Mouse (Mus musculus) urinary bladder, postnatal 4 days (tissue): ENCODE measurements around the gene Pus7.

ENCODE experiments used
- DNase-seq, 2 experiments: peaks; one replicate each; pipeline ENCODE4 v3.0.0; 2021 to 2022; ENCODE audit warnings: low spot score in 2 of 2

Pus7 gene

DNA sequence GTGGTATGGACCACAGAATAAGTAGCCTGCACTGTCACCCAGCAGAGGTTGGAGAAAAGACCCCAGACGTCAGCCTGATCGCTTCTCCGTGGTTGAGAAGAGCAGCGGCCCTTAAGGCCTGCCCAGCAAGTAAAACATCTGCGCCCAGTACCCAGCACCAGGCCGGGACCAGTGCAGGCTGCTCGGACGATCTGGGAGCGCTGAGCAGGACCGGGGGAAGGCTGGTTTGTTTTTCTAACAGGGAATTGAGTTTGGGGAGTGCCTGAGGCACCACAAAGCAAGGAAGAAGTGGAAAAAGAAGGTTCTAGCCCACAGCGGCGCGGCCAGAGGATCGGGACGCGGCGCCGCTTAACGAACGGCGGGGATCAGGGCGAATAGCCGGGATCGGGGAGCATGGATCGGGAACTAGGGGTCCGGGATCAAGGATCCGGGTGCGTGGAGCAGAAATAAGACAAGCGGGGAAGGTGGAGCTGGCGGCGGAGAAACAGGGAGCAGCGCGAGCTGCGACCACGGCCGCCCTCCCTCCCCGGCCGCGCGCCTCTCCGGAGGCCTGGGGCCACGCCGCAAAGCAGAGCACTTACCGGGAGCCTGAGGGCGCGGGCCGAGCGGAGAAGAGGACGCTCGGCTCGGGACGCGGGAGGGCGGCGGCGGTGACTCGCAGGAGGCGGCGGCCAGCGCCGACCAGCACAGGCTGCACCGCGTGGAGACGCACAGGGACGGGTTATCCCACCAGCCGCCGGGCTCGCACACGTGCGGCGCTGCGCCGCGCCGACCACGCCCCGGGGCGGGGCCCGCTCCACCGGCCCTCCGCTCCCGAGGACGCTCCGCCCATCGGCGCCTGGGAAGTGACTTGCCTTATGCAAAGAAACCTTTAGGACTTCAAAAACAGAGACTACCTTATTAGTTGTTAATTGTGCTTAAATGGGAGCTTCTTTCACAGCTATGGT lies at the start of gene Pus7:
TSS of gene Pus7 (minus strand) at position 781 of the 947 bp plus-strand sequence.
- peak; percentile 77 to 84 for DNase-seq

DNA sequence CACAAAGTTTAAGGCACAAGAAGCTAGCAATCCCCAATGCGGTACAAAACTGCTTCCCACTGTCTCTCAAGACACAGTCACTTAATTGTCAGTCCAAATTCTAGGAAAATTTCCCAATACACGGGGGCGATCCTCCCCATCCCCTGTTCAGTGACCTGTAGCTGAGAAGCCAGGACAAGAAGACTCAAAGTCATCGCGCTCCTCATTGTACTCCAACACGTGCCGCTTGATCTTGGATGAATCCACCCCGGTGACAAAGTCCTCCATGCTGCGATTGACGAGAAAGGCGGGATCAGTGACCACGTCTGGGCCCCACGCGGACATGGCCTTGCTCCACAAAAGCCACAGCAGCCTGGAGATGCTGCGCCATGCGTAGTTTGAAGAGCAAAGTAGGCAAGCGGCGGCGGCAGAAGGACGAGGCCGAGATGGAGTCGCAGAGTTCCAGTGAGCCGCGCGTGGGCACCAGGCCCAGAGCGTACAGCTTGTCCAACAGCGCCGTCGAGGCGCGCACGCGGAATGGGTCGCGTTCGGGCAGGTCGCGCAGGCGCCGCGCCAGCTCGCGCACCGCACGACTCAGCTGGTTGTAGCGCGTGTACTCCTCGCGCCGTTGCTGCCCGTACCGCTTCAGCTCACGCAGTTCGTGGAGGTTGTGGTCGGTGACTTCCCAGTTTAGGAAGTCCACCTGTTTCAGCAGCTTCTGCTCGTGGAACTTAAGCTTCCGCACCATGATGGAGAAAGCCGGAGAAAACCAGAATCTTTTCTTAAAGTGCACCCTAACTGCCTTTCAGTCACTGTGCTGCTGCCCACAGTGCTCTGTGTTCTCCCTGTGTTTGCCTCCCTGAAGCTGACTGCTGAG lies 47.6 kb upstream of the Pus7 start:
- peak in 1 of 2 experiments; percentile 24 for DNase-seq

DNA sequence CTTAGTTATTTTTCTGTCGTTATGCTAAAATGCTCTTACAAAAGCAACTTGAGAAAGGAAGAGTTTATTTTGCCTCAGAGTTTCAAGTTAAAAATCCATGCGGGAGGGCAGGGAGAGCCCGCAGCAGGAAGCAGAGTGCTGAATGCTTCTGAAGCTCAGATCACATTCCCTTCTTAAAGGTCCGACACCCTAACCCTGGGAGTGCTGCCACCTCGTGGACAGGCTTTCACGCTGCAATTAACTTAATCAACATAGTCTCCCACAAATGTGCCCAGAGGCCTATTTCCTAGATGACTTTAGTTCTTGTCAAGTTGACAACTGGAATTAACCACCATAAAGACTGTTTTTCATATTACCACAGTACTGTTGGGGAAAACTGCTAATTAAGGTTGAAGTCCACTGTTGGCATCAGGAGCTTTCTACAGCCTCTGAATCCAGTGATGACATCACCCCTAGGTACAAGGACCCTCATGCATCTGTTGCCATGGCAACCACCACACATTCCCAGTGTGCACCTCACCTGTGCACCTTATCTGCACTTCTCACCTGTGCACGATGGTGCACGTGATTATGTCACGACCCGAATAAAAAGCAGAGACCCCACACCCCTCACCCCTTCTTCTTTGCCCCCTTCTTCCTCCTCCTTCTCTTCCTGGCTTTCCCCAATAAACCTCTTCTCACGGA lies 43.0 kb upstream of the Pus7 start:
- peak; percentile 41 to 69 for DNase-seq

DNA sequence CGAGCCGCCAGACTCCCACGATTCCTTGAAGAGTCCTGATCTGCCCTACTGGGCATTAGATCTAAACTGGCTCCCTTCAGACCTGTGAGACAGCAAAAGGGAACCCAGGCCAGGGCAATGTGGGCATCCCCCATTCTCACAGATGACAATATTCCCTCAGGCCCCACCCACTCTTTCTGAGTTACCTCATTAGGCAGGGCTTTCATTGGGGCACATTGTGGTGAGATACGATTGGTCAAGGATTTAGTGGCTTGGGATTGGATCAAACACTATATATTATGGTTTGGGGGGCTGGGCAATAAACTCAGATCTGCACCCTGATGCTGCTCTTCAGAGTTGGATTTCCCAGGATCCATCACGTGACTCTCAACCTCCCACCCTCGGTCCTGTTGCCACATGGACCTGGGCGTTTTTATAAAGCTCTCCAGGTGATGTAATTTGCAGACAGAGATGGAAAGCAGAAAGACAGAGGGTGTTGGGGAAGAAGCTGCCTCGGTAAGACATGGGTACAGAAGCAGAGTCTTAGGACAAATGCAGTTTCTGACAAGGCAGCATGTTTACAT lies 40.7 kb upstream of the Pus7 start:
- no peak for DNase-seq

DNA sequence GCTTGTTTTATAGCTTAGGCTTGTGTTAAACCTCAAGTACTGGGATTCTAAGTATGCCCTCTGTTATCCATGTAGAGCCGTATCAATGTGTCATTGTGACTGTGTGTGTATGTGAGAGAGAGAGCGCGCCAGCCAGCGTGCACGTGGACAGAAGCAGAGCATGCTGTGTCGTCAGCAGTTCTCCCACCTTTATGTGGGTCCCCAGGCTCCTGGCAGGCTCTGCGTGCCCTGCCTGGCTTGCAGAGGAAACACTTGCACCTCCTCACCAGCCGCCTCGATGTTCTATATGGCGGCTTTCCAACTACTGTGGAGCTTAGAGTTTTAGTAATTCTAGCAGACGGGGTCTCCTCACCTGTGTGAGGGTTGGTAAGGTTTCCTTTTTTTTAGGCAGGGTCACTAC lies 38.8 kb upstream of the Pus7 start:
- no peak for DNase-seq

DNA sequence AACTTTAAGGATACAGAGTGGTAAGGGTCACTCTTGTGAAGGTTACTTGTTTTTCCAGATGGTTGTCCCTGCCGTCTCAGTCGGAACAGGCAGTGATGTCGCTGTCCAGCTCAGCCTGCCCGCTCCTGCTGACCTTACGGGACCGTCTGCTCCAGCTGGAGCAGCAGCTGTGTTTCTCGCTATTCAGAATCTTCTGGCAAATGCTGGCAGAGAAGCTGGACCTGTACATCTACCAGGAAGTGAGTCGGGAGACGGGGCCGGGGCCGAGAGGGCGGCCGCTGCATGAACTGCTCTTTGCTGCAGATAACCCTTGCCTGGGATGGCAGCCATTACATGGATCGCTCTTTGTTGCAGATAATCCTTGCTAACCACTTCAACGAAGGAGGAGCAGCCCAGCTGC lies 33.2 kb upstream of the Pus7 start:
- DNase-seq = no peak

DNA sequence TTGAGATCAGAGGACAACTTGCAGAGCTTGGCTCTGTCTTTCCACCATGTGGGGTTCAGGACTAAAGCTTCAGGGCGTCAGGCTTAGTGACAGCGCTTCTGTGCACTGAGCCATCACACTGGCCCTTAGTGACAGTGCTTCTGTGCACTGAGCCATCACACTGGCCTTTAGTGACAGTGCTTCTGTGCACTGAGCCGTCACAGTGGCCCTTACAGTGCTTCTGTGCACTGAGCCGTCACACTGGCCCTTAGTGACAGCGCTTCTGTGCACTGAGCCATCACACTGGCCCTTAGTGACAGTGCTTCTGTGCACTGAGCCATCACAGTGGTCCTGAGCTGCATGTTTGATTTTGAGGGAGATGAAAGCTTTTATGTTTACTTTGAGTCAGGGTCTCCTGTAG lies 31.3 kb upstream of the Pus7 start:
- no peak for DNase-seq

DNA sequence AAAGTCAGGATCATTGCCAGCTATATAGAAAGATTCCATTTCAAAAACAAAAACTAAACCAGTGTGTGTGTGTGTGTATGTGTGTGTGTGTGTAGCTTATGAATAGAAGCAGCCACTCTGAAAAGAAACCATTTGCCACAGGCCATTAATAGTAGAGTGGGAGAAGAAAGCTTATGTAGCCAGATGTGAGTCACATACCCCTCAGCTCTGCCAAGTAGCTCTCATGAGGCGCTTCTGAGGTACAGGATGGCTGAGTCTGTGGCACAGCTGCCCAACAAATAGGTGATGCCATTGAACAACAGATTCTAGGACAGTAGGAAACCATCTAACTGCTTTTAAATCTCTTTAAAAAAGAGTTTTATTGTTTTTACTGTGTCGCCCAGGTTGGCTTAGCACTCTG lies 9.2 kb upstream of the Pus7 start:
- DNase-seq = no peak

DNA sequence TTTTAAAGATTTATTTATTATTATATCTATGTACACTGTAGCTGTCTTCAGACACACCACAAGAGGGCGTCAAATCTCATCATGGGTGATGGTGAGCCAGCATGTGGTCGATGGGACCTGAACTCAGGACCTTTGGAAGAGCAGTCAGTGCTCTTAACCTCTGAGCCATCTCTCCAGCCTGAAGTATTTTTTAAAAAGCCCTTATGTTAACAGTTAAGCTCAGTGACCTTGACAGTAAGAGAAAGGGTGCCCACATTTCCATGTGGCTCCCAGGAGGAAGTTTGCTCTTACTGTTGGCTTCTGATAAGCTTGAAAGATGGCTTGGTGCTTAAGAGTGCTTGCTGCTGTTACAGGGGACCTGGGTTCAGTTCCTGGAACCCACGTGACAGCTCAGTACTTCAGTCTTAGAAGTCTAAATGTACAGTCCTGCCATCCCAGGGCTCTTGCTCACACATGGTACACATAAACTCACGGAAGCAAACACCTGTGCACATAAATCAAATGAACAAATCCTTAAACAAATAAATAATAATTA lies 5.6 kb upstream of the Pus7 start:
- DNase-seq = no peak

DNA sequence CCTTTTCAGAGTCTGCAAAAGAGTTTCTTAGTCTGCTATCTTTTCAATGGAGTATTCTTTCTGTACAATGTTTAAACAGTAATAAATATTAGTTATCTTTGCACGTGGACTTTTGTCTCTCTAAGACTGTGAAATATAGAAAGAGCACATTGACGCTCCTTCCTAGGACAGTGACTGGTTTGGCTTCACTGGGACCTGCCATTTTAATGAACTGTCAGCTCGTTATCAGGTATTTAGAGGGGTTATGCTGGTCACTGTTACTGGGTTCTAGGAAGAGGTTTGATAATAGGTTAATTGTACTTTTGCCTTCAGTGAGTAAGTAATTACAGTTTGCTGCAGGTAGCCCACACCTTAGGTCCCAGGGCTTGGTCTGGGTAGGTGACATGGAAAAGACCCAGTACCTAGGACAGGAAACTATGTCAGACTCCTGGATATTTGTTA lies 4.9 kb upstream of the Pus7 start:
- DNase-seq = no peak

DNA sequence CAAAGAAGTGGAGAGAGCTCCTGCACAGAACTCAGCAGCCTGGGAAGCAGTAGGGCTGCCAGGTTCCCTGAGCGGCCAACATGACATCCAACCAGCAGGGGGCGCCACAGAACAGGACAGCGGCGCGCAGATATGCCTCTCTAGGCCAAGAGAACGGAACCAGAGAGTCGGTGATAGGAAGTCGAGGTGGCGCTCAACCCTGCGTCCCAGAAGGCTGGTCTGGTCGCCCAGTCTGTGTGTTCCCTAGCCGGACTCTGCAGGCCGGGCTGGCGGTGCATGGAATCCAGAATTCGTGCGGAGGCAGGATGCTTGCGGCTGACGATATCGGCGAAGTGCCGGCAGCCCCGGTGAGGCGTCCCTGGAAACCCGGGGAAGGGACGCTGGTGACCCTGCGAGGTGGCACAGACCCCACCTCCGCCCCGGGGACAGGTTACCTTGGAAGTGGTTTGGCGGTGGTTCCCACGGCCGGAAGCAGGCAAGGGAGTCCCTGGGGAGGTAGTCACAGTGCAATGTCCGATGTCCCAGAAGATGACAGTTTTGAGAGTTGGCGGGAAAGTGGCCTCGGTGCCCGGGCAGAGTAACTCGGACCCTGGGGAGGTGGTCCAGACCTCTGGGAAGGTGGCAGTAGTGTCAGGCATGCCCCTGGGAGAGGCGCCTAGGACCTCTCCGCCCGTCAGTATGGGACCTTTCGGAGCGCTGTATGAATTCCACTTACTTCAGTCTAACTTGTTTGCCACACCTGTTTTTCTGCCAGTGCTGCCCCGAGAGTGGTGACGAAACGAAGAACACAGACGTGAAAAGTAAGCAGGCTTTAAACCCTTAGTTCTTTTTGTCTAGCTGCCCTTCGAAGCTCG lies 4.3 kb upstream of the Pus7 start, which contains the start of gene Rint1:
TSS of gene Rint1 (plus strand) at position 176 of the 854 bp plus-strand sequence.
- peak; percentile 89 to 97 for DNase-seq

DNA sequence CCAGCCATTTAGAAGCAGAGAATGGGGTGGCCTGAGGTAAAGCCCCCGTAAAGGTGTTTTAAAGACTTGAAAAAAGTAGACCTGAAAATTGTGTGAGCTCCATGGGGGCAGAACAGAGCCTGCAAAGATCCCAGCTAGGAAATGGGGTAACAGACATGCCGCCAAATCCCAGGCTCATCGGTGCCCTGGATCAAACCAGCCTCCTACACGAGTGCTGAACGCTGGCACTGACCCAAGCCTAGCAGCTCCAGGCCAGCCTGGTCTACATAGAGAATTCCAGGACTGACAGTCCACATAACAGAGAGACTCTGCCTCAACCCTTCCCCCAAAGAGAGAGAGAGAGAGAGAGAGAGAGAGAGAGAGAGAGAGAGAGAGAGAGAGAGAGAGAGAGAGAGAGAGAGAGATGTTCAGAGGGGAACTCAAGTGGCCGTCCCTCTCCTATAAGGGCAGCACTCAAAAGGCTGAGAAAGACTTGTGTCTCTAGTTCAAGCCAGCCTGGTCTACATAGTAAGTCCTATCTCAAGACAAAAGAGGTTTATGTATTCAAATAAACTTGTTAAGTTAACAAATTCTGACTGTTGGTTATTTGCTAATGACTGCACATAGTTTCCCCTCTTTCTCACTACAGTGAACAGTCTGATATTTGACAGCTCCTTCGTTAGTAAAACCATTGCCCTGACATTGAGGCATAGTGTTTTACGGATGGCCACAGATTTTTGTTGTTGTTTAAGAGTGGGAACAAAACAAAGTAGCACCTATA lies 1.3 kb downstream of the Pus7 start:
- DNase-seq = no peak

DNA sequence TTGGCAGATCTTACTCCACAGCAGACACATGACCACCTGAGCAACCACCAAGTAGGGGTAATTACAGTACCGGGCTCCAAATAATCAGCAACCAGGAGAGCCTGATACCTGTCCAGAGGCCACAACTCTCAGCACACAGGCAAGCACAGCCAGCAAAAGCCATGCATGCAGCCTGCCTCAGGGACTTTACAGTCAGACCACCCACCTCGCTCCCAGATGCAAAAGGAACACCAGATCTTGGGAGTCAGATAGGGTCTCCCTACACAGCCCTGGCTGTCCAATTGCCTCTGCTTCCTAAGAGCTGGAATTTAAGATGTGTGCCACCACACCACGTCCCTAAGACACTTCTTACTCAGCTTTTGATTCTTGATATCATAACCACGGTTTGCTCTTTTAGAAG lies 2.3 kb downstream of the Pus7 start:
- DNase-seq = no peak

DNA sequence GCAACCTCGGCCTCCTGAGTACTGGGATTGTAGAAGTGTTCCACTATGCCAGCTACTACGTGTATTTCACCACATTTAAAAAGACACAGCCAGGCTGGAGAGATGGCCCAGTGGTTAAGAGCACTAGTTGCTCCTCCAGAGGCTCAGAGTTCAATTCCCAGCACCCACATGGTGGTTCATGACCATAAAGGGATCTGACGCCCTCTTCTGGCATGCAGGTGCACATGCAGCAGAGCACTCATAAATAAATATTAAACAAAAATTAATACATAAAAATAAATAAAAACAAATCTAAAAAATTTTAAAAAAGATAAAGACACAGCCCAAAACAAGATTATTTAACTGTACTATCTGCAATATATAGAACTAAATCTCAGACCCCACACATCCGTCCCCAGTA lies 3.0 kb downstream of the Pus7 start:
- no peak for DNase-seq

DNA sequence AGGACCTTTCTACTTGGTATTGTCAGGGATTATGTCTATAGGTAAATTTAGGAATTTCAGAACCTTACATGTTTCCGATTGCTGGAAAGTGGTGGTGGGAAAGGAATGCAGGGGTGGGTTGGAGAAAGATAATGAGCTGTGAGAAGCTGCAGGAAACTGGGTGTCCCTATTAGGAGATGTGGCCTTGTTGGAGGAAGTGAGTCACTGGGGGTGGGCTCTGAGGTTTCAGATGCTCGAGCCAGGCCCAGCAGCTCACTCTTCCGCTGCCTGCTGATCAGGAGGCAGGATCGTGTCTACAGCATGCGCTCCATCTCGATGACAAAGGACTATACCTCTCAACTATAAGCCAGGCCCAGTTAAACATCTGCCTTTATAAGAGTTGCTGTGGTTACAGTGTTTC lies 9.3 kb downstream of the Pus7 start:
- DNase-seq = no peak

DNA sequence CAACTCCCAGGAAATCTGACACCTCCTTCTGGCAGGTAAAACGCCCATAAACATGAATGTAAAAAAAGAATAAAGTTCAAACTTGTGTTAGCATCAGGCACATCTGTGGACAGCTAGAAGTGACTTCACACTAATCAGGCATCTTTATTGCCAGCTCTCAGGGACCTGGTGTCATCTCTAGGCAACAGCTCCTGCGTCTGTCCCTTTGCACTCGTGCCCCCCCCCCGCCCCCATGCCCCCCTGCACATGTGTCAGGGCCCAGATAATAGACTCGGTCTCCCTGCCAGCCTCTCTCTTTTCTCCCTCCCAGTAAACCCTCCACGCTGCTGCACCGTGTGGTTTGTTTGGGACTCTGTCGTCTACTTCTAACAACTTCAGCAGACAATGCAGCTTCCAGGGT lies 12.4 kb downstream of the Pus7 start:
- DNase-seq = no peak

DNA sequence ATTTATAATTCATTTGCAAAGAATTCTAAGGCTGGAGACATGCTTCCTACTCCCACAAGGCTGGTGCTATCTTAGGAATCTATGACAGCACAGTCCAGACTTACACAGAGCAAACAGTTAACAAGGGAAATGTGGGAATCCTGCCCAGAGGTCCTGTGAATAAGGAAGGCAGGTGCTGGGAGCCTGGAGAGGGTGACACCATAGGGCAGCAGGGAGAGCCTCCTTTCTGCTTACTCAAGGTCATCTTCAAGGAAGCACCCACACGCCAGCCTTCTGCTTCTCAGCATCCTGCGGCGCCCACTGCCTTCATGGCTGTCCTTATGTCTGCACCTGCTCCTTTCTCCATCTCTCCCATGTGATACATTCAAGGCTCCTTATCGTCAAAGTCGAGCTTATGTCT lies 19.0 kb downstream of the Pus7 start:
- no peak for DNase-seq

DNA sequence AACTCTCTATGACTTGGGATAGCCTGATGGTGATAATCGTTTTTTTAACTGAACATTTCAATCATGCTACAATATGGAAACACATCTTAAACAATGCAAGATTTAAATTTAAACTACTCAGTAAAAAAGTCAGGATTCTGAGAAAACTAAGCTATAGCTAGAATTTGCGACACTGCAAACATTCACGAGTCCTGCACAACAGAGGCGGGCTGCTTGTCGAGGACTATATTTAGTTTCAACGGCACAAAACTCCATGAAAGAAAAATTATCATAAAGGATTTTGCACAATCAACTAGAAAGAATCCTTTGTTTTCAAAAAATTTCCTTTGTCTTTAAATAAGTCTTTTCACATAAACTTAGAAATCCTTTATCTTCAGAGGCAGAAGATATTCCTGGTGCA lies 21.0 kb downstream of the Pus7 start:
- no peak for DNase-seq

DNA sequence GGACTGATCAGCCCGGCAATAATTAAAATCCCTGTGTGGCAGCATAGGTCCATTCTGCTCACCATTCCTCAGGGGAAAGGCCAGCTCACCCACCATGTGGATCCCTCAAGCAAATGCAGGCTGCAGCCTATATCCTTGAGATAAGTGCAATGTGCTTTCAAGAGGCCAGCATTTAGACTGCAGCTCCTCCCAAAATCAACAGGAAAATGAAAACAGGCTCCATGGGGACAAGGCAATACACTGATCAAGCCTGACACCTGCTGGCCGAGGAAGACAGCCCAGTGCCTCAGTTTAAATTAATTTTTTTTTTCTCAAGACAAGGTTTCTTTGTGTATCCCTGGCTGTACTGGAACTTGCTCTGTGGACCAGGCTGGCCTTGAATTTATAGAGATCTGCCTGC lies 24.9 kb downstream of the Pus7 start:
- no peak for DNase-seq

DNA sequence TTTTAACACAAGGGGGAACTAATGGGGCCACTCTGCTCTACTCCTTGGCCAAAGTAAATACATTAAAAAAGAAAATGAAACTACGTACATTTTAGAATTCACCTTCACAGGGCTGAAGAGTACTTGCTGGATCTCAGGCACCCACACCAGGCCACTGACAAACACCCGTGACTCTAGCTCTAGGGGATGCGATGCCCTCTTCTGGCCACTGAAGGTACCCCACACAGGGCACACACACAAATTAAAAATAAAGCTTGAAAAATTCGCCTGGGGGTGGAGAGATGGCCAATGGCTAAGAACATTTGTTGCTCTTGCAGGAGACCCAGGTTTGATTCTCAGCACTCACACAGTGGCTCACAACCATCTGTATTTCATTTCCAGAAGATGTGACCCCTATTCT lies 27.1 kb downstream of the Pus7 start:
- DNase-seq = no peak
